Mouse (Mus musculus) megakaryocyte, adult 5-6 weeks (primary cell): ENCODE measurements around the gene Dnase1l2. TPM values are rescaled to one million over a fixed set of nuclear protein-coding genes. Genes with fewer than 3 reads are reported as not detected.

Source experiments
- ATAC-seq: 2 replicates; pipeline ENCODE4 v1.8.0; 2016; ENCODE audit warnings: mild to moderate bottlenecking, inconsistent platforms; ENCODE audit not compliant: poor library complexity, severe bottlenecking
- total RNA-seq, 2 experiments: library from RNA; stranded (forward) in 1 of 2; stranded (reverse) in 1 of 2; fragments of 153-499, 151-499 nt in 1 of 2; fragments of 221-1000, 200-1000 nt in 1 of 2; gene quantifications; 2 replicates each; pipeline versions ENCODE4 v1.2.3 to v1.2.4; 2015 to 2017

Gene Dnase1l2
- 2.6 and 4.7 TPM in 2 replicates for total RNA-seq (2015)
- total RNA-seq (2017) = 1.4 and 1.7 TPM in 2 replicates

- no peak for ATAC-seq
Measured at GRCm38 (mm10) chr17:24442632-24443155, at the start of gene Dnase1l2. Gene Dnase1l2 (minus strand): TSS chr17:24443105.

DNA sequence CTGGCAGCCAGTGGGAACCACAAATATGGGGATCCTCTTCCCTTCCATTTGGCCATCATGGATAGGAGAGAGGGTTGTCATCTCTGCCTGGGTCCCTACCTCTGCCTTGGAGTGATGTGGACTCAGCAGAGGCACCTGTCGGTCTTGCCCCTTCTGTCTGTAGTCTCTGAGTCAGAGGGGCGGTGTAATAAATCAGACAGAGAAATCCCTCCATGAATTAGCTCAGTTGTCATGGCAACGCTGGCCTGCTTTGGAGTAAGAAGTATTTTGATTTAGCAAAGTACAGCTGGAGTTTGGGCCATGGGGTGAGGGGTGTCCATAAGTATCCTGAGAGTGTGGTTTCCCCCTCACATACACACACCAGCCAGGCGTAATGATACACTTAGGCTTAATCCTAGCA, 47.5 kb upstream of the Dnase1l2 start:
- no peak for ATAC-seq

DNA sequence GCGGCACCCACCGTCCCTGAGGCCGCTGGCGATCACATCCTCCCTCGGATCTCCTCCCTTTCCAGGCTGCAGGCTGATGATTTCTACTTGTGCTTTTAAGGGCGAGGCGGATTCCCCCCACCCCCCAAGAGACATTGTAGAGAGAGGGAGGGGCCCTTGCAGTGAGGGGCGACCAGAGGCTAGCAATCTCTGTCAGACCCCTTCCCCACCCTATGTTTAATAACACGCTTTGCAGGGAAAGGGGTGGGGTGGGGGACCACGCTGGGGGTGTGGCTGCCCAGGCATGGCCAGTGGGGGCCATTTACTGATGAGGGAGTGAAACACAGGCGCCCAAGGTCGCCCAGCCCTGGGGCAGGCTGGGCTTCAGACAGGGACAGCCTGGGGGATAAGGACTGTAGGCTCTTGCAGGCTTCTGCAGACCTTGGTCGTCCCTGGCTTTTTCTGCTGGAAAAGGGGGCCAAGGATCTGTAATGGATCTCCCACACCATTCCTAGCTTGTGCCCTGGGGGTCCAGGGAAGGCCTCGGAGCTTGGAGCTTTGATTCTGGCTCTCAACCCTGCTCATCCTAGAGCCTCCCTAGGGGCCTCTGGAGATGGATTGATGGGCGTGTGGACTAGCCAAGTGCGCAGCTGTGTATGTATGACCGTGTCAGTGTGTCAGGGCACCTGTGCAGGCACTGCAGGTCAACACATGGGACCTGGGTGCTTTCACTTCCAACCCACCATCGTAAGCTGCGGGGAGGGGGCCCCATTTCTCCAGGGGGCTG, 46.5 kb upstream of the Dnase1l2 start:
- no peak for ATAC-seq

GRCm38 (mm10) chr17:24488662-24489264, 45.9 kb upstream of the Dnase1l2 start:
- peak; percentile 63 for ATAC-seq

- ATAC-seq = no peak
Measured at GRCm38 (mm10) chr17:24488186-24488661, 45.3 kb upstream of the Dnase1l2 start, which contains the start of gene Caskin1. Gene Caskin1 (plus strand): TSS chr17:24488601.

DNA sequence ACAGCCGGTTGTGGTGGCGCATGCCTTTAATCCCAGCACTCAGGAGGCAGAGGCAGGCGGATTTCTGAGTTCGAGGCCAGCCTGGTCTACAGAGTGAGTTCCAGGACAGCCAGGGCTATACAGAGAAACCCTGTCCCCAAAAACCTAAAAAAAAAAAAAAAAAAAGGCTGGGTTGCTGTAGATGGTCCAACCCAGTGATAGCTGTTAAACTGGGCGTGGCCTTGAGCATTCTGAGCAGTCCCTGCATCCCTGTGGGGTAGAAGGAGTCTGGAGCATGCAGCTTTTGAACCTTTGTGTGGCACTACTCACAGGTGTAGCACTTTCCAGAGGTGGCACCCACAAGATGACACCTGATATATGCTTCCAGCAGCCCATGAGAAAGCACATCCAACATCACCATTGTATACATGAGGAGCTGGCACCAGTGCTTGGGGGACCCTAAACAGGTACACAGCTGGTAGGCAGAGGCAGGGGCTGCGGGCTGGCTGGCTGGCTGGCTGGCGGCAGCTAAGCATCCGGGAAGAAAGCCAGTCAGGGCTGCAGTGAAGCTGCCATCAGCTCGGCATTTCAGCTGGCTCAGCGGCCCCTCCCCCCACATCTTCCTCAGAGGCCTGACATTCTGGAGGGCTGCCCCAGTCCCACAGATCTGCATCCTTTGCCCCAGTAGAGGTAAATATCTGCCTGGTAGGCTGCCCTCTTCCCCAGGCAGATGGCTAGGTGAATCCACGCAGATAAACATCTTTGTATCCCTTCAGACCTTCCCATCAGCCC, 42.4 kb upstream of the Dnase1l2 start:
- ATAC-seq = no peak

DNA sequence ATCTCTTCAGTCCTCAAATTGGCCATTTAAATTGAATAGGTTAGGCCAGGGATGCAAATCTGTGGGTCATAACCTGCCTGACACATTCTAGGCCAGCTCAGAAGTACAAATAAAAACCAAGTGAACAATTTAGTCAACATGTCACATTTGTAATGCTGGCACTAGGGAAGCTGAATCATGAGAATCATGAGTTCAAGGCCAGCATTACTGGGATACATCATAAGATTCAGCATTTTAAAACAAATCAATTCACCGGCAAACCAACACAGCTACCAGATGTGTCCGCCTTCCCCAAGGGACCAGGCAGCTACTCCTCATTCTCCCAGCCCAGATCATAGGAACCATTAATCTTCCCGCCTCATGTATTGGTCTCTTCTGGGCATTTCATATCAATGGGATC, 40.6 kb upstream of the Dnase1l2 start:
- ATAC-seq = no peak

- no peak for ATAC-seq
Measured at GRCm38 (mm10) chr17:24481027-24481815, 38.3 kb upstream of the Dnase1l2 start.

DNA sequence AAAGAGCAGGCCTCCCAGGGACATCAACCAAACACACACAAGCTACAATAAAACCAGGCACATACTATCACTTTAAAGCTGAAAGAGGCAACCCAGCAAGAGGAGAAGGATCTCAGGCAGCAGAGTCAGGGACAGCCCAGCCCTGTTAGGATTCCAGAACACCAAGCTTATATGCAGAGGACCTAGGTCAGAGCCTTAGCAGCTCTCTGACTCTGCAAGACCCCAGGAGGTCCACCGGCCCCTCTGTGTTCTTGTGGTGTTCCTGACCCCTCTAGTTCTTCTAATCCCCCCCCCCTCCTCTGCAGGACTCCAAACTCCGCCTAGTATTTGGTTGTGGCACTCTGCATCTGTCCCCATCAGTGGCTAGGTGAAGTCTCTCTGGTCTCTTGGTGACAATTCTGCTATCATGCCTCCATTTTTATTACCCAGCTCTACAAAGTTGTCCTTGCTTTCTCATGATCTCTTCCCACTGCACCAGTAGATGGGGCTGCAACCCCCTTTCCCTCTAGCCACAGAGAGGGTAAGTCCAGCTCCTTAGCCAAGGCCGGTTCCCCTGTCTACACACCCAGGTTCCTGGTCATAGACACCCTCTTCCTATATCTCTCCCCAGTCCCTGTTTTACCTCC, 37.4 kb upstream of the Dnase1l2 start:
- no peak for ATAC-seq

- ATAC-seq = no peak
Measured at GRCm38 (mm10) chr17:24479431-24479830, 36.5 kb upstream of the Dnase1l2 start.

DNA sequence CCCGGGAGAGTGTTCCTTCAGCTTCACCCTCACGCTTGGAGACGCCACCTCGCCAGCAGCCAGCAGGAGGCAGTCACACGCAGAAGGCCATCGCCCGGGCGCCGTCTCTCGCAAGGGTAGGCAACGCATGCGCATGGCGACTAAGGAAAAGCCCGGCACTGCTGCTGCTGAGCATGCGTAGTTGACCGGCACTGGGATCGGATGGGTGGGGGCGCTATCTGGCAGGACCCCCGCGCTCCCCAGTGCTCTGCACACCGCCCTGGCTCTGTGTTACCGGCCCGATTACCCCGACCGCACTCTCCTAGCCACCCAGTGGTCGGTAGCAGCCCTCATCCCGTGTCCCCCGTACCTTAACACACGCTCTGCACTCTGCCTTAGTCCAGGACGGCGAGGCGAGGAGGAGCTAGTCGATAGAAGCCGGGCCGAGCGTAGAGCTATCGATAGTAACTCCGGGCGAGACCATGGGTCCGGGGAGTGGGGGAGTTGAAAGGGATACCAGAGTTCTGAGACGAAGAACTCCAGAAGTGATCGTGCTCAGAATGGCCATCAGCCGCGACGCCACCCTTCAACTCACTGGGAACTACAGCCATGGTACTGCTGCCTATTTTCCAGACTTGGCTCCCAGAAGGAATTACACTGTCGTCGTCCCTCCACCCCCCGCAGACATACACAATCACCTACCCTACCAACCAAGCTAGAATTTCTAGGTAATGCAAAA, 35.9 kb upstream of the Dnase1l2 start, which contains the start of gene Mlst8:
TSS of gene Mlst8 (minus strand) at position 416 of the 718 bp plus-strand sequence.
- ATAC-seq = peak; percentile 91

GRCm38 (mm10) chr17:24477985-24478600, 35.2 kb upstream of the Dnase1l2 start:
- no peak for ATAC-seq

DNA sequence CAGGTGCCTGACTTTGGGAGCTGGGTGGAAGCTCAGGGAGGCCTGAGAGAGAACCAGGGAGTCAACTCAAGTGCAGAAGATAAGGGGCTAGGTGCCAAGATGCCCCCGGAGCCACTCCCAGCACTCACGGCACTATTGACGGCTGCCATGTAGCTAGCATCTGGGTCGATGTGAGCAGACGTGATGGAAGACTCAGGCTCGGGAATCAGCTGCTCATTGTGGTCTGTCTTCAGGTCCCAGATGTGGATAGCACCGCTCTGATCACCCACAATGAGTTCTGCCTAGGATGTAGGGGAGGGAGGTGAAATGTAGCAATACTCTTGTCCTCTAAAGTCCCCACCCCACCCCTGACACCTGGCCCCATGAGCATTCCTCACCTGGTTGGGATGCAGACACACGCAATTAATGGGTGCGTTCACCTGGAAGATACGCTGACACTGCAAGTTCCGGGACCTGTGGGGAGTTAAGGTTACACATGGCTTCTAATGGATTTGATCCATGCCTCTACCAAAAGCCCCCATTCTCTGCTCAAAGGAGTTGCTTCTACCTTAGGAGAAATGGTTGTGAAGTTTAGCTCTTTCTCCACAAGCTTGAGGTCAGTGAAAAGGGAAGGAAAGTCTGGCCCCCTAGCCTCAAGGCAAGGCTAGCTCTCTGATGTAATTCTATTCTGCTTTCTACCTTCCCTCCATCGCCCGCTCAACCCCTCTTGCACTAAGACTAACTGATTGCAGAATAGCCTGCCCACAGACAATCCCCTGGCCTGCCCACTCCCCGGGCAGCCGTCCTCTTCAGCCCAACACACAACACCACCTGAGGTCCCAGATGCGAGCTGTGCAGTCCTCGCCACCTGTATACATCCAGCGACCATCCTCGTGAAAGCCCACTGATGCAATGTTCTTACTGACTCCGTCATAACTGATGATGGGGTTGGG, 34.4 kb upstream of the Dnase1l2 start:
- peak; percentile 49 for ATAC-seq

- ATAC-seq = no peak
Measured at GRCm38 (mm10) chr17:24476022-24476776, 33.3 kb upstream of the Dnase1l2 start.

DNA sequence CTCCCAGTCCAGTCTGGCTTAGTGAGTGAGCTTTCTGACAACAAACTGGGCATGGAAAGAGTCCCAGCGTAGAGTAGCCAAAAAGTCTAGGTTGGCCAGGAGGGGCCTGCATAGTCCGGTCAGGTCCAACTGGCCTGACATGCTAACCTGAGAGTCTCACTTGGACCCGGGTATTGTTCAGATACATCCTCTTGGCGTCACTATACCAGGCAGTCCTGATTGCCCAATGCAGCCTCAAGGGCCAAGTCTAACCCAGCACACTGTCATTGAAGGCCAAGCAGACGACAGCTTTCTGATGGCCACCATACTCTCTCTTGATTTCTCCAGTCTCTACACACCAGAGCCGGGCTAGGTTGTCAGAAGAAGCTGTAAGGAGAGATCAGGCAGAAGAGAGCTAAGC, 32.7 kb upstream of the Dnase1l2 start:
- no peak for ATAC-seq

- ATAC-seq = no peak
Measured at GRCm38 (mm10) chr17:24474557-24474956, 31.7 kb upstream of the Dnase1l2 start.
